Mouse (Mus musculus) bone marrow, adult 2 months (tissue): Measurements from ENCODE around the gene Muc13. TPM values are rescaled to one million over a fixed set of nuclear protein-coding genes. Genes with fewer than 3 reads are reported as not detected.

Experiments used
- H3K27ac ChIP-seq: fragments of 200-500 bp; 2 replicates; pipeline ENCODE4 v1.5.1; 2012; ENCODE audit warnings: low read depth, mild to moderate bottlenecking, control low read depth, inconsistent platforms, low read length; ENCODE audit not compliant: control insufficient read depth, poor library complexity, insufficient read depth
- H3K4me1 ChIP-seq: fragments of 200-500 bp; 2 replicates; pipeline ENCODE4 v1.6.1; 2011; ENCODE audit warnings: low read length; ENCODE audit not compliant: control insufficient read depth, insufficient read depth
- H3K4me3 ChIP-seq: fragments of 200-500 bp; replicated peaks from 2 replicates; pipeline ENCODE3; 2011; ENCODE audit warnings: mild to moderate bottlenecking, low read depth, low read length, control low read depth; ENCODE audit not compliant: control insufficient read depth
- CTCF ChIP-seq: fragments of 200-500 bp; IDR thresholded peaks from 2 replicates; pipeline ENCODE4 v1.5.1; 2011; ENCODE audit warnings: low read length, control low read depth; ENCODE audit not compliant: control insufficient read depth, insufficient read depth
- POLR2A ChIP-seq: fragments of 200-500 bp; IDR thresholded peaks from 2 replicates; pipeline ENCODE4 v1.6.1; 2011; ENCODE audit warnings: low read depth, mild to moderate bottlenecking, control low read depth, low read length, borderline replicate concordance; ENCODE audit not compliant: control insufficient read depth
- WGBS: fragments of 180-500 bp; shearing (Covaris S2); methylation state at CpG from one replicate; pipeline ENCODE4 v1.1.7; 2018; 5-methylcytosine and 5-hydroxymethylcytosine counted together
- polyA plus RNA-seq: library from polyadenylated mRNA; stranded (reverse); fragments of >200 nt; gene quantifications from 2 replicates; pipeline ENCODE4 v1.2.4, GENCODE M21; 2011; ENCODE audit warnings: low replicate concordance; ENCODE audit not compliant: missing spikeins, insufficient read depth, insufficient read length

Gene Muc13
- polyA plus RNA-seq = 5.4 and 6.4 TPM in 2 replicates

GRCm38 (mm10) chr16:33793846-33794791 is at the start of gene Muc13:
TSS of gene Muc13 (plus strand) at chr16:33794037.
- 19% methylated on average over 10 of the region's 10 CpGs for WGBS
- Histone ChIP-seq H3K4me3 (no peak within 1 kb of the TSS), H3K4me1 (peaks cover 5% of the 10 kb centered on the region)

GRCm38 (mm10) chr16:33744622-33745419 is 49.0 kb upstream of the Muc13 start:
- TF ChIP-seq CTCF = peak; percentile 38; the same call in 1 of the 2 replicates
- no peak for TF ChIP-seq POLR2A
- no peak overlapping the region for H3K4me3 ChIP-seq
- H3K4me1 ChIP-seq = no peaks in the 10 kb centered on the region; the same call in 1 of the 2 replicates
- peak overlapping the region; percentile 3; the same call in 1 of the 2 replicates for H3K27ac ChIP-seq
- WGBS = 30% methylated on average over 7 of the region's 7 CpGs

More at GRCm38 (mm10) chr16:33793846-33794791, at the start of gene Muc13:
- TF ChIP-seq CTCF (no peak), POLR2A (no peak)
- peak within 1 kb of the TSS; percentile 30 for H3K27ac ChIP-seq

GRCm38 (mm10) chr16:33745457-33745856 is 48.4 kb upstream of the Muc13 start:
- Histone ChIP-seq H3K4me3 (no peak overlapping the region), H3K27ac (peak overlapping the region; percentile 3; the same call in 1 of the 2 replicates), H3K4me1 (no peaks in the 10 kb centered on the region; the same call in 1 of the 2 replicates)
- WGBS = 12% methylated on average over 7 of the region's 7 CpGs
- no peak for TF ChIP-seq CTCF
- no peak for TF ChIP-seq POLR2A

GRCm38 (mm10) chr16:33746074-33746676 is 47.7 kb upstream of the Muc13 start:
- TF ChIP-seq CTCF (no peak), POLR2A (no peak)
- H3K4me3 ChIP-seq = no peak overlapping the region
- WGBS = 77% methylated on average over 10 of the region's 10 CpGs
- H3K4me1 ChIP-seq = no peaks in the 10 kb centered on the region; the same call in 1 of the 2 replicates
- no peak overlapping the region for H3K27ac ChIP-seq

- no peaks in the 10 kb centered on the region; the same call in 1 of the 2 replicates for H3K4me1 ChIP-seq
- 9% methylated on average over 7 of the region's 7 CpGs for WGBS
- TF ChIP-seq POLR2A (no peak), CTCF (no peak)
- H3K4me3 ChIP-seq = no peak overlapping the region
- no peak overlapping the region for H3K27ac ChIP-seq
These were observed 46.4 kb upstream of the Muc13 start for GRCm38 (mm10) chr16:33747346-33747954.

- H3K27ac ChIP-seq = no peak overlapping the region; the same call in 1 of the 2 replicates
- TF ChIP-seq CTCF (no peak), POLR2A (no peak)
- 18% methylated on average over 2 of the region's 2 CpGs for WGBS
- no peak overlapping the region for H3K4me3 ChIP-seq
- H3K4me1 ChIP-seq = no peaks in the 10 kb centered on the region; the same call in 1 of the 2 replicates
These were observed 45.8 kb upstream of the Muc13 start for GRCm38 (mm10) chr16:33747994-33748393.

- TF ChIP-seq CTCF = no peak
- no peak for TF ChIP-seq POLR2A
- H3K4me3 ChIP-seq = peak overlapping the region; percentile 60
- WGBS = 4% methylated on average over 13 of the region's 13 CpGs
- no peaks in the 10 kb centered on the region; the same call in none of the 2 replicates for H3K4me1 ChIP-seq
- peak overlapping the region; percentile 98 for H3K27ac ChIP-seq
These were observed 42.7 kb upstream of the Muc13 start for GRCm38 (mm10) chr16:33751152-33751551.
